Mouse (Mus musculus): ENCODE measurements at regions not wholly inside any gene's neighbourhood (a gene's known extent, or its start where the extent isn't known, plus 50 kb on each side); places are given as distances from the start of the nearest gene placed in this dataset.

- no peak for DNase-seq (ENCODE audit: low read depth, low spot score)
Measured at GRCm38 (mm10) chr1:26573798-26574450, 113.3 kb downstream of the 4931408C20Rik start.

- no peak for DNase-seq (ENCODE audit: low read depth, low spot score)
Measured at GRCm38 (mm10) chr1:26559505-26559904, 127.8 kb downstream of the 4931408C20Rik start.

- DNase-seq (ENCODE audit: low read depth, low spot score) = peak; percentile 5
Measured at GRCm38 (mm10) chr1:26524537-26524936, 162.7 kb downstream of the 4931408C20Rik start.

GRCm38 (mm10) chr1:26511368-26511767 lies 175.9 kb downstream of the 4931408C20Rik start:
- no peak for DNase-seq (ENCODE audit: low read depth, low spot score)
